Mouse (Mus musculus) midbrain, embryonic 14.5 days (tissue): Measurements from ENCODE around the gene Rbms1. TPM values are rescaled to one million over a fixed set of nuclear protein-coding genes. Genes with fewer than 3 reads are reported as not detected.

Experiments
- ATAC-seq: fragments of 200-750 bp; cut with Nextera tagmentation; 2 replicates; pipeline ENCODE4 v1.8.0; 2017; ENCODE audit warnings: moderate number of reproducible peaks, moderate library complexity; ENCODE audit not compliant: low FRiP score, low TSS enrichment
- DNase-seq: peaks from one replicate; pipeline ENCODE4 v3.0.0-alpha.2; 2015
- H3K27ac ChIP-seq: fragments of 300-500 bp; sonication (generic); replicated peaks from 2 replicates; pipeline ENCODE4 v1.5.1; 2014; ENCODE audit warnings: mild to moderate bottlenecking, low read depth, low read length, moderate library complexity
- H3K27me3 ChIP-seq: fragments of 300-500 bp; sonication (generic); 2 replicates; pipeline ENCODE4 v1.6.1; 2014; ENCODE audit warnings: low read length, control low read depth, mixed read lengths; ENCODE audit not compliant: control insufficient read depth, insufficient read depth
- H3K36me3 ChIP-seq: fragments of 300-500 bp; sonication (generic); 2 replicates; pipeline ENCODE4 v1.6.1; 2014; ENCODE audit warnings: low read length, control low read depth; ENCODE audit not compliant: control insufficient read depth, insufficient read depth
- H3K4me1 ChIP-seq: fragments of 300-500 bp; sonication (generic); 2 replicates; pipeline ENCODE4 v1.6.1; 2014; ENCODE audit warnings: mild to moderate bottlenecking, antibody characterized with exemption, low read length, control low read depth; ENCODE audit not compliant: control insufficient read depth, insufficient read depth
- H3K4me2 ChIP-seq: fragments of 300-500 bp; sonication (generic); 2 replicates; pipeline ENCODE4 v1.6.1; 2014; ENCODE audit warnings: mild to moderate bottlenecking, low read length, moderate library complexity
- H3K4me3 ChIP-seq: fragments of 300-500 bp; sonication (generic); replicated peaks from 2 replicates; pipeline ENCODE4 v1.5.1; 2014; ENCODE audit warnings: low read depth, low read length
- H3K9ac ChIP-seq: fragments of 300-500 bp; sonication (generic); replicated peaks from 2 replicates; pipeline ENCODE4 v1.6.1; 2014; ENCODE audit warnings: mild to moderate bottlenecking, low read length, moderate library complexity
- H3K9me3 ChIP-seq: fragments of 300-500 bp; sonication (generic); 2 replicates; pipeline ENCODE4 v1.6.1; 2016; ENCODE audit warnings: low read length, control low read depth, mixed read lengths; ENCODE audit not compliant: control insufficient read depth
- WGBS: fragments of 180-500 bp; shearing (Covaris S2); extraction: QIAGEN DNeasy Blood & Tissue Kit; methylation state at CpG from one replicate; pipeline ENCODE4 v1.1.7; 2014; 5-methylcytosine and 5-hydroxymethylcytosine counted together
- polyA plus RNA-seq: library from polyadenylated mRNA; unstranded; fragments of >200 nt; fragmentation: Nextera tagmentation; extraction: Ambion mirVana; gene quantifications from 2 replicates; pipeline ENCODE4 v1.2.1, GENCODE M21; 2014

The Rbms1 gene
- polyA plus RNA-seq, 1 experiment from 2014 or later, result 41.1 TPM

GRCm38 (mm10) chr2:60865869-60866268, 97.1 kb downstream of the Rbms1 start:
- ATAC-seq (no peak), DNase-seq (no peak)
- H3K27me3 ChIP-seq, result no peaks in the 10 kb centered on the region
- no peaks in the 10 kb centered on the region for H3K36me3 ChIP-seq
- H3K4me2 ChIP-seq, result no peak overlapping the region
- H3K4me3 ChIP-seq, result no peak overlapping the region
- H3K4me1 ChIP-seq, result no peaks in the 10 kb centered on the region
- H3K9me3 ChIP-seq, result no peaks in the 10 kb centered on the region
- H3K9ac ChIP-seq, result no peak overlapping the region
- WGBS, result 88% methylated on average over 1 of the region's 1 CpGs
- H3K27ac ChIP-seq, result no peak overlapping the region

GRCm38 (mm10) chr2:60864977-60865376, 98.0 kb downstream of the Rbms1 start:
- Histone ChIP-seq H3K27me3 (no peaks in the 10 kb centered on the region), H3K36me3 (no peaks in the 10 kb centered on the region), H3K4me1 (no peaks in the 10 kb centered on the region), H3K4me2 (no peak overlapping the region), H3K27ac (no peak overlapping the region), H3K9ac (no peak overlapping the region), H3K9me3 (no peaks in the 10 kb centered on the region), H3K4me3 (no peak overlapping the region)
- ATAC-seq, result no peak
- DNase-seq, result no peak
- WGBS, result 74% methylated on average over 5 of the region's 5 CpGs

GRCm38 (mm10) chr2:60864256-60864795, 98.7 kb downstream of the Rbms1 start:
- Histone ChIP-seq H3K4me3 (no peak overlapping the region), H3K4me1 (no peaks in the 10 kb centered on the region), H3K9ac (no peak overlapping the region), H3K27ac (no peak overlapping the region), H3K36me3 (no peaks in the 10 kb centered on the region), H3K27me3 (no peaks in the 10 kb centered on the region), H3K9me3 (no peaks in the 10 kb centered on the region), H3K4me2 (no peak overlapping the region)
- 84% methylated on average over 5 of the region's 5 CpGs for WGBS
- ATAC-seq, result no peak
- DNase-seq, result no peak

GRCm38 (mm10) chr2:60863827-60864226, 99.2 kb downstream of the Rbms1 start:
- no peak overlapping the region for H3K27ac ChIP-seq
- WGBS, result 87% methylated on average over 2 of the region's 2 CpGs
- no peak for DNase-seq
- H3K4me2 ChIP-seq, result no peak overlapping the region
- H3K4me3 ChIP-seq, result no peak overlapping the region
- no peak for ATAC-seq
- H3K36me3 ChIP-seq, result no peaks in the 10 kb centered on the region
- H3K27me3 ChIP-seq, result no peaks in the 10 kb centered on the region
- H3K4me1 ChIP-seq, result no peaks in the 10 kb centered on the region
- no peaks in the 10 kb centered on the region for H3K9me3 ChIP-seq
- H3K9ac ChIP-seq, result no peak overlapping the region

GRCm38 (mm10) chr2:60862913-60863711, 99.9 kb downstream of the Rbms1 start:
- H3K36me3 ChIP-seq, result no peaks in the 10 kb centered on the region
- H3K27me3 ChIP-seq, result no peaks in the 10 kb centered on the region
- no peak overlapping the region for H3K4me3 ChIP-seq
- no peaks in the 10 kb centered on the region for H3K4me1 ChIP-seq
- ATAC-seq, result no peak
- no peak for DNase-seq
- no peak overlapping the region for H3K4me2 ChIP-seq
- no peak overlapping the region for H3K9ac ChIP-seq
- H3K9me3 ChIP-seq, result no peaks in the 10 kb centered on the region
- H3K27ac ChIP-seq, result no peak overlapping the region
- 97% methylated on average over 8 of the region's 8 CpGs for WGBS

GRCm38 (mm10) chr2:60858116-60858515, 104.9 kb downstream of the Rbms1 start:
- 80% methylated on average over 1 of the region's 1 CpGs for WGBS
- Histone ChIP-seq H3K9me3 (no peaks in the 10 kb centered on the region), H3K4me1 (no peaks in the 10 kb centered on the region), H3K36me3 (no peaks in the 10 kb centered on the region), H3K4me2 (no peak overlapping the region), H3K4me3 (no peak overlapping the region), H3K27me3 (no peaks in the 10 kb centered on the region), H3K27ac (no peak overlapping the region), H3K9ac (no peak overlapping the region)
- DNase-seq (no peak), ATAC-seq (no peak)

GRCm38 (mm10) chr2:60856097-60856496, 106.9 kb downstream of the Rbms1 start:
- Histone ChIP-seq H3K4me3 (no peak overlapping the region), H3K9me3 (no peaks in the 10 kb centered on the region), H3K4me1 (no peaks in the 10 kb centered on the region), H3K4me2 (no peak overlapping the region), H3K36me3 (no peaks in the 10 kb centered on the region), H3K27me3 (no peaks in the 10 kb centered on the region), H3K9ac (no peak overlapping the region), H3K27ac (no peak overlapping the region)
- ATAC-seq, result no peak
- DNase-seq, result no peak
- WGBS, result 94% methylated on average over 2 of the region's 2 CpGs

GRCm38 (mm10) chr2:60855006-60855405, 108.0 kb downstream of the Rbms1 start:
- Histone ChIP-seq H3K4me3 (no peak overlapping the region), H3K9me3 (no peaks in the 10 kb centered on the region), H3K4me1 (no peaks in the 10 kb centered on the region), H3K4me2 (no peak overlapping the region), H3K27ac (no peak overlapping the region), H3K9ac (no peak overlapping the region), H3K27me3 (no peaks in the 10 kb centered on the region), H3K36me3 (no peaks in the 10 kb centered on the region)
- WGBS, result 40% methylated on average over 4 of the region's 4 CpGs
- DNase-seq, result no peak
- ATAC-seq, result no peak

- ATAC-seq, result no peak
- DNase-seq, result no peak
- no peak overlapping the region for H3K4me2 ChIP-seq
- WGBS, result 85% methylated on average over 3 of the region's 3 CpGs
- H3K4me3 ChIP-seq, result no peak overlapping the region
- H3K27ac ChIP-seq, result no peak overlapping the region
- no peaks in the 10 kb centered on the region for H3K4me1 ChIP-seq
- no peaks in the 10 kb centered on the region for H3K36me3 ChIP-seq
- H3K9me3 ChIP-seq, result no peaks in the 10 kb centered on the region
- H3K9ac ChIP-seq, result no peak overlapping the region
- H3K27me3 ChIP-seq, result no peaks in the 10 kb centered on the region
Observed at GRCm38 (mm10) chr2:60851898-60852297, 111.1 kb downstream of the Rbms1 start.
